Mouse (Mus musculus): ENCODE measurements around the gene 4930402F06Rik. TPM values are rescaled to one million over a fixed set of nuclear protein-coding genes. Genes with fewer than 3 reads are reported as not detected.

4930402F06Rik gene
- polyA plus RNA-seq, 1 experiment = not detected

- Histone ChIP-seq H3K9ac (ENCODE audit: low read depth, poor library complexity, severe bottlenecking) (no peak overlapping the region), H3K36me3 (ENCODE audit: control insufficient read depth, insufficient read depth, low read length, poor library complexity, severe bottlenecking) (no peaks in the 10 kb centered on the region), H3K27me3 (ENCODE audit: control insufficient read depth, insufficient read depth, low read length, poor library complexity, severe bottlenecking) (no peaks in the 10 kb centered on the region), H3K9me3 (replicated peaks; ENCODE audit: control insufficient read depth, insufficient read depth, low read length, poor library complexity, severe bottlenecking) (no peaks in the 10 kb centered on the region), H3K27ac (ENCODE audit: insufficient read depth, low read length) (no peak overlapping the region), H3K4me1 (ENCODE audit: control insufficient read depth, insufficient read depth, low read length) (no peaks in the 10 kb centered on the region), H3K4me3 (ENCODE audit: low read depth, low read length) (no peak overlapping the region)
- TF ChIP-seq CTCF (IDR thresholded peaks at IDR 0.05; ENCODE audit: low read depth, low read length) (no peak), EP300 (IDR thresholded peaks at IDR 0.05; ENCODE audit: insufficient read depth, low read depth, low read length) (no peak), POLR2A (IDR thresholded peaks at IDR 0.05; ENCODE audit: insufficient read depth, low read length) (no peak)
Observed at GRCm38 (mm10) chr2:35328064-35328792, 68.7 kb downstream of the 4930402F06Rik start.

- H3K36me3 ChIP-seq (ENCODE audit: control insufficient read depth, insufficient read depth, low read length, poor library complexity, severe bottlenecking) = no peaks in the 10 kb centered on the region
- TF ChIP-seq EP300 (IDR thresholded peaks at IDR 0.05; ENCODE audit: insufficient read depth, low read depth, low read length) (no peak), POLR2A (IDR thresholded peaks at IDR 0.05; ENCODE audit: insufficient read depth, low read length) (no peak), CTCF (IDR thresholded peaks at IDR 0.05; ENCODE audit: low read depth, low read length) (no peak)
- H3K27ac ChIP-seq (ENCODE audit: insufficient read depth, low read length) = no peak overlapping the region
- H3K4me1 ChIP-seq (ENCODE audit: control insufficient read depth, insufficient read depth, low read length) = no peaks in the 10 kb centered on the region
- no peaks in the 10 kb centered on the region for H3K27me3 ChIP-seq (ENCODE audit: control insufficient read depth, insufficient read depth, low read length, poor library complexity, severe bottlenecking)
- H3K4me3 ChIP-seq (ENCODE audit: low read depth, low read length) = no peak overlapping the region
- no peak overlapping the region for H3K9ac ChIP-seq (ENCODE audit: low read depth, poor library complexity, severe bottlenecking)
- H3K9me3 ChIP-seq (replicated peaks; ENCODE audit: control insufficient read depth, insufficient read depth, low read length, poor library complexity, severe bottlenecking) = no peaks in the 10 kb centered on the region
Observed at GRCm38 (mm10) chr2:35327583-35327982, 69.4 kb downstream of the 4930402F06Rik start.

GRCm38 (mm10) chr2:35326931-35327330 lies 70.0 kb downstream of the 4930402F06Rik start:
- no peaks in the 10 kb centered on the region for H3K9me3 ChIP-seq (replicated peaks; ENCODE audit: control insufficient read depth, insufficient read depth, low read length, poor library complexity, severe bottlenecking)
- H3K4me3 ChIP-seq (ENCODE audit: low read depth, low read length) = no peak overlapping the region

GRCm38 (mm10) chr2:35325930-35326329 lies 71.0 kb downstream of the 4930402F06Rik start:
- Histone ChIP-seq H3K27ac (ENCODE audit: insufficient read depth, low read length) (no peak overlapping the region), H3K4me1 (ENCODE audit: control insufficient read depth, insufficient read depth, low read length) (no peaks in the 10 kb centered on the region), H3K4me3 (ENCODE audit: low read depth, low read length) (no peak overlapping the region), H3K36me3 (ENCODE audit: control insufficient read depth, insufficient read depth, low read length, poor library complexity, severe bottlenecking) (no peaks in the 10 kb centered on the region), H3K9ac (ENCODE audit: low read depth, poor library complexity, severe bottlenecking) (no peak overlapping the region), H3K27me3 (ENCODE audit: control insufficient read depth, insufficient read depth, low read length, poor library complexity, severe bottlenecking) (no peaks in the 10 kb centered on the region), H3K9me3 (replicated peaks; ENCODE audit: control insufficient read depth, insufficient read depth, low read length, poor library complexity, severe bottlenecking) (no peaks in the 10 kb centered on the region)
- TF ChIP-seq POLR2A (IDR thresholded peaks at IDR 0.05; ENCODE audit: insufficient read depth, low read length) (no peak), EP300 (IDR thresholded peaks at IDR 0.05; ENCODE audit: insufficient read depth, low read depth, low read length) (no peak), CTCF (IDR thresholded peaks at IDR 0.05; ENCODE audit: low read depth, low read length) (no peak)

More at GRCm38 (mm10) chr2:35326931-35327330, 70.0 kb downstream of the 4930402F06Rik start:
- Histone ChIP-seq H3K27ac (ENCODE audit: insufficient read depth, low read length) (no peak overlapping the region), H3K4me1 (ENCODE audit: control insufficient read depth, insufficient read depth, low read length) (no peaks in the 10 kb centered on the region), H3K27me3 (ENCODE audit: control insufficient read depth, insufficient read depth, low read length, poor library complexity, severe bottlenecking) (no peaks in the 10 kb centered on the region), H3K36me3 (ENCODE audit: control insufficient read depth, insufficient read depth, low read length, poor library complexity, severe bottlenecking) (no peaks in the 10 kb centered on the region), H3K9ac (ENCODE audit: low read depth, poor library complexity, severe bottlenecking) (no peak overlapping the region)
- TF ChIP-seq CTCF (IDR thresholded peaks at IDR 0.05; ENCODE audit: low read depth, low read length) = no peak
- no peak for TF ChIP-seq POLR2A (IDR thresholded peaks at IDR 0.05; ENCODE audit: insufficient read depth, low read length)
- no peak for TF ChIP-seq EP300 (IDR thresholded peaks at IDR 0.05; ENCODE audit: insufficient read depth, low read depth, low read length)

Other genes with a start within 250 kb of the 4930402F06Rik start
- 89.5 and 103 TPM in 2 replicates for gene Rab14, start 196.1 kb downstream of the 4930402F06Rik start, polyA plus RNA-seq (2011; ENCODE audit: insufficient read depth, insufficient read length, low read depth, missing spikeins)
- 46.9 and 48.8 TPM in 2 replicates for gene Gsn, start 140.8 kb downstream of the 4930402F06Rik start, polyA plus RNA-seq (2011; ENCODE audit: insufficient read depth, insufficient read length, low read depth, missing spikeins)
- 16.3 and 17.9 TPM in 2 replicates for gene Stom, start 60.2 kb downstream of the 4930402F06Rik start, polyA plus RNA-seq (2011; ENCODE audit: insufficient read depth, insufficient read length, low read depth, missing spikeins)
- not detected in 2 replicates for gene 4930568D16Rik, start 29.4 kb downstream of the 4930402F06Rik start, polyA plus RNA-seq (2011; ENCODE audit: insufficient read depth, insufficient read length, low read depth, missing spikeins)
- 45.2 and 52.5 TPM in 2 replicates for gene Ggta1, start 66.1 kb upstream of the 4930402F06Rik start, polyA plus RNA-seq (2011; ENCODE audit: insufficient read depth, insufficient read length, low read depth, missing spikeins)
- 29.4 and 37.3 TPM in 2 replicates for gene Dab2ip, start 161.1 kb upstream of the 4930402F06Rik start, polyA plus RNA-seq (2011; ENCODE audit: insufficient read depth, insufficient read length, low read depth, missing spikeins)

Measured in ES-Bruce4 (cell line).